Mouse (Mus musculus): ENCODE measurements around the gene Kdm4a. TPM values are rescaled to one million over a fixed set of nuclear protein-coding genes. Genes with fewer than 3 reads are reported as not detected.

The Kdm4a gene
- total and polyA plus RNA-seq, 3 experiments = 36.9 to 58.8 (median 43.6) TPM

DNA sequence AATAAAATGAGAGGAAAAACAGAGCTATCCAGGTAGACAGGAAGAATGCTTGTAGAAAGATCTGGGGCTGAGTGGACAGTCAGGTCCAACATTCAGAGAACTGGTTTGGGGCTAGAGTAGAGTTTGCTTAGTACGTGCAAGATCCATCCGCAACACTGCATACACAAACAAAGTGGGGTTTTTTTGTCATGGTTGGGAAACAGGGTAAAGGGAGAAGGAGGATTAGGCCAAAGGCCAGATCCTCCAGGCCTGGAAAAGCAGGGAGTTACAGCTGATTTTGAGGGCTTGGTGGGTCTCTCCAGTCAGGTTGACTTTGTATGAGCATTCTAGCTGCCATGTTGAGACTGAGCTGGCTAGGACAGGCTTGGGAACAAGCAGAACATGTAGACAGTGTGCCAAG lies 26.1 kb upstream of the Kdm4a start:
- Histone ChIP-seq H3K79me2 (replicated peaks; ENCODE audit: control insufficient read depth, extremely low read depth, insufficient read depth, poor library complexity, severe bottlenecking) (no peaks in the 10 kb centered on the region), H3K4me2 (ENCODE audit: insufficient read depth, low read depth, poor library complexity, severe bottlenecking) (no peak overlapping the region), H3K9me3 (replicated peaks; ENCODE audit: low read length) (no peaks in the 10 kb centered on the region), H3K36me3 (replicated peaks in 1 of 2; ENCODE audit: control insufficient read depth in 1 of 2, insufficient read depth in 1 of 2, low read length in 1 of 2) (no peaks in the 10 kb centered on the region), H3K27me3 (replicated peaks) (peaks cover 20% of the 10 kb centered on the region), H3K4me3 (replicated peaks in 1 of 3; ENCODE audit: low read depth in 2 of 3, low read length in 2 of 3, poor library complexity in 1 of 3) (no peak overlapping the region), H3K4me1 (ENCODE audit: control insufficient read depth in 1 of 2, insufficient read depth in 2 of 2) (no peaks in the 10 kb centered on the region), H3K9ac (ENCODE audit: insufficient read depth, low read depth) (no peak overlapping the region), H3K27ac (ENCODE audit: insufficient read depth, low read depth) (no peak overlapping the region)
- TF ChIP-seq NELFE (IDR thresholded peaks at IDR 0.05; ENCODE audit: low read depth, low read length) (no peak), GABPA (IDR thresholded peaks at IDR 0.05; ENCODE audit: insufficient replicate concordance, low read depth, low read length) (no peak), PAX5 (IDR thresholded peaks at IDR 0.05; ENCODE audit: low read length) (no peak), POLR2AphosphoS2 (IDR thresholded peaks at IDR 0.05; ENCODE audit: low read depth, low read length) (no peak), MXI1 (IDR thresholded peaks at IDR 0.05; ENCODE audit: low read depth, low read length) (no peak), HCFC1 (IDR thresholded peaks at IDR 0.05; ENCODE audit: low read depth, low read length) (no peak), KAT2A (IDR thresholded peaks at IDR 0.05; ENCODE audit: insufficient replicate concordance, low read length) (no peak), CTCF (conservative IDR thresholded peaks at IDR 0.05 in 1 of 2, IDR thresholded peaks at IDR 0.05 in 1 of 2; ENCODE audit: low read depth in 2 of 2, low read length in 2 of 2) (no peak), ZNF384 (IDR thresholded peaks at IDR 0.05; ENCODE audit: low read depth, low read length) (no peak)
- in situ Hi-C loops (cut with MboI; ENCODE audit: low pct_ligation_motif_present, low pct_unique_long_range_greater_than_20kb, low sequenced_read_pairs) = no loop called here
- no peak for DNase-seq (ENCODE audit: extremely low read depth)
- dilution Hi-C loops (cut with MboI; ENCODE audit: extremely low pct_ligation_motif_present, extremely low pct_unique_long_range_greater_than_20kb, low sequenced_read_pairs) = no loop called here

DNA sequence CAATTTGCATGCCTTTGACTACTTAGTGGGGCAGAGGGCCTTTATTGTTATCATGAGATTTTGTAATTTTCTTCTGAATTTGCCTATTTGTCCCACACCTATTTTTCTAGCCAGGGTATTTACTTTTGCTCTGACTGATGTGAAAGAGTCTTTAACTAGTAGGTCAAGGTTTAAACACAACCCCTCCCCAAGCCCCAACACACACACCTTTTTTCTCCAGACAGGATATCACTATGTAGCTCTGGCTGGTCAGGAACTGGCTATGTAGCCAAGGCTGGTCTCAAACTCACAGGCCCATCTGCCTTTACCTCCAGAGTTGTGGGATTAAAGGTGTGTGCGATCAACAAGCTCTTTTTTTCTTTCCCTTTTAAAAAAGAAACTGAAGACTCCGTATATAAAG lies 19.2 kb upstream of the Kdm4a start:
- dilution Hi-C loops (cut with MboI; ENCODE audit: extremely low pct_ligation_motif_present, extremely low pct_unique_long_range_greater_than_20kb, low sequenced_read_pairs) = no loop called here
- DNase-seq (ENCODE audit: extremely low read depth) = no peak
- H3K79me2 ChIP-seq (replicated peaks; ENCODE audit: control insufficient read depth, extremely low read depth, insufficient read depth, poor library complexity, severe bottlenecking) = no peaks in the 10 kb centered on the region
- H3K9me3 ChIP-seq (replicated peaks; ENCODE audit: low read length) = no peaks in the 10 kb centered on the region
- TF ChIP-seq ETS1 (conservative IDR thresholded peaks at IDR 0.05; ENCODE audit: low read depth, low read length) (no peak), JUN (IDR thresholded peaks at IDR 0.05; ENCODE audit: insufficient read depth, low read depth, low read length) (no peak), NRF1 (IDR thresholded peaks at IDR 0.05; ENCODE audit: low read depth, low read length) (no peak), POLR2A (IDR thresholded peaks at IDR 0.05; ENCODE audit: low read depth, low read length) (no peak), MAX (IDR thresholded peaks at IDR 0.05; ENCODE audit: low read length) (no peak), HCFC1 (IDR thresholded peaks at IDR 0.05; ENCODE audit: low read depth, low read length) (no peak), EP300 (IDR thresholded peaks at IDR 0.05; ENCODE audit: low read length) (no peak), ZC3H11A (IDR thresholded peaks at IDR 0.05; ENCODE audit: low read depth, low read length) (no peak), ZKSCAN1 (IDR thresholded peaks at IDR 0.05; ENCODE audit: borderline replicate concordance, low read depth, low read length) (no peak), ELF1 (IDR thresholded peaks at IDR 0.05; ENCODE audit: low read depth, low read length) (no peak), ZNF384 (IDR thresholded peaks at IDR 0.05; ENCODE audit: low read depth, low read length) (no peak)
- H3K4me3 ChIP-seq (replicated peaks in 1 of 3; ENCODE audit: low read depth in 2 of 3, low read length in 2 of 3, poor library complexity in 1 of 3) = no peak overlapping the region
- no peak overlapping the region for H3K4me2 ChIP-seq (ENCODE audit: insufficient read depth, low read depth, poor library complexity, severe bottlenecking)
- H3K27me3 ChIP-seq (replicated peaks) = peaks cover 3% of the 10 kb centered on the region
- in situ Hi-C loops (cut with MboI; ENCODE audit: low pct_ligation_motif_present, low pct_unique_long_range_greater_than_20kb, low sequenced_read_pairs) = no loop called here
- no peaks in the 10 kb centered on the region for H3K4me1 ChIP-seq (ENCODE audit: control insufficient read depth in 1 of 2, insufficient read depth in 2 of 2)
- H3K27ac ChIP-seq (ENCODE audit: insufficient read depth, low read depth) = no peak overlapping the region
- H3K36me3 ChIP-seq (replicated peaks in 1 of 2; ENCODE audit: control insufficient read depth in 1 of 2, insufficient read depth in 1 of 2, low read length in 1 of 2) = no peaks in the 10 kb centered on the region
- no peak overlapping the region for H3K9ac ChIP-seq (ENCODE audit: insufficient read depth, low read depth)
